Mouse (Mus musculus) lung, adult 2 months (tissue): ENCODE measurements around the gene Ckm.

ENCODE experiments used
- CTCF ChIP-seq: fragments of 200-500 bp; IDR thresholded peaks from 2 replicates; pipeline ENCODE4 v1.5.1; 2011; ENCODE audit warnings: mild to moderate bottlenecking, low read length, control low read depth; ENCODE audit not compliant: insufficient read depth
- POLR2A ChIP-seq: fragments of 200-500 bp; IDR thresholded peaks from 2 replicates; pipeline ENCODE4 v1.6.1; 2011; ENCODE audit warnings: low read depth, mild to moderate bottlenecking, control low read depth, low read length, borderline replicate concordance; ENCODE audit errors: extremely low read depth

DNA sequence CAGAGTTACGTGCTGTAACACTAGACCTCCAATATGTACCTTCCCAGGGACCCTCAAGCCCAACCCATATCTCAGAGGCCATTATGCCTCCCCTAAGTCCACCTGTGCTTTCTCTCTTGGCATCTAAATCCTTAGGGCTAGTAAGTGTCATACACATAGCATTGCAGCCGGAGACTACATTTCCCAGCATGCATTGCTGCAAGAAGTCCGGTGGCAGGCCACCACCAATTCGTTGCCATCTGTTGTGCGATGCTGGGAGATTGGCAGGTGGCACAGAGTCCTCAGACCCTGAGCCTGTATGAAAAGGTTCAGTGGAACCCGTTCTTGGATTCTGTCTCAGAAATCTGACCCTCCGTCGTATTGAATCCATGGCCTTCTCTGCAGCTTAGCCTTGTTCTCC lies 25.1 kb downstream of the Ckm start:
- TF ChIP-seq CTCF (no peak), POLR2A (no peak)
